Mouse (Mus musculus): Measurements from ENCODE around the gene Trim72.
"Not testable (repeated sequence)": the region's sequence is repeated elsewhere in the genome, so short reads cannot be mapped to it uniquely, and the experiment has no call there.

Trim72 gene

DNA sequence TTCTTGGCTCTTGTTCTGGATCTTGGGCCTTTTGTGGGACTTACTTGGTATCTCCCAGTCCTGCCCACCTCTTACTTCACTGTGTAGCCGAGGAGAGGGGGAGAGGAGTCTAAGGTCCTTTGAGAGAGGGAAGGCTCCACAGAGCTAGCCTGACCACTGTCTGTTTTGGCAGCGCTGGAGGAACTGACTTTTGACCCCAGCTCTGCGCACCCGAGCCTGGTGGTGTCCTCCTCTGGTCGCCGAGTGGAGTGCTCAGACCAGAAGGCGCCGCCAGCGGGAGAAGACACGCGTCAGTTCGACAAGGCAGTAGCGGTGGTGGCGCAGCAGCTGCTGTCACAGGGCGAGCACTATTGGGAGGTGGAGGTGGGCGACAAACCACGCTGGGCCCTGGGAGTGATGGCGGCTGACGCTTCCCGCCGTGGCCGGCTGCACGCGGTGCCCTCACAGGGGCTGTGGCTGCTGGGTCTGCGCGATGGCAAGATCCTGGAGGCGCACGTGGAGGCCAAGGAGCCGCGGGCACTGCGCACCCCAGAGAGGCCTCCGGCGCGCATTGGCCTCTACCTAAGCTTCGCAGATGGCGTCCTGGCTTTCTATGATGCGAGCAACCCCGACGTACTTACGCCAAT, 6.1 kb downstream of the Trim72 start:
- no peak for DNase-seq (ENCODE audit: low read depth, low spot score)

- no peak for DNase-seq (ENCODE audit: low read depth, low spot score)
These were observed 8.5 kb downstream of the Trim72 start for GRCm38 (mm10) chr7:128012136-128012780.

DNA sequence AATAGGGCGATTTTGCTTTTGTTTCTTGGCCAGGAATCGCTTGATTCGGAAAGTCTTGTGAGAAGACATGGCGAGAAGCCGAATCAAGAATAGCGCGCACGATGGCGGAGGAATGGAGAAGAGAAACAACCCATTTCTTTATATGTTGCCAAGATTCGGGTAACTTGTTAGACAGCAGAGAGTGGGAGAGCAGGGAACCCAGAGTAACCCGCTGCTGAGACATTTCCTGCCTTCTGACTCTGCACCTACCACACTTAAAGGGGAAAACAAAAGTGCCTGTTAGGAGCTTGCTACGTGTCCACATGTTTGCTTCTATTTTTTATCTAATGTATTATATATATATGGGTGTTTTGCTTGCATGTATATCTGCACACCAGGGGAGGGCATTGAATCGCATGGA, 9.4 kb downstream of the Trim72 start:
- DNase-seq (ENCODE audit: low read depth, low spot score) = no peak

- not testable (repeated sequence) for DNase-seq (ENCODE audit: low read depth, low spot score)
These were observed 12.4 kb downstream of the Trim72 start for GRCm38 (mm10) chr7:128016134-128016533.

- DNase-seq (ENCODE audit: low read depth, low spot score) = no peak
These were observed 12.9 kb downstream of the Trim72 start for GRCm38 (mm10) chr7:128016650-128017049.

GRCm38 (mm10) chr7:128018275-128018674, 14.5 kb downstream of the Trim72 start:
- DNase-seq (ENCODE audit: low read depth, low spot score) = no peak

DNA sequence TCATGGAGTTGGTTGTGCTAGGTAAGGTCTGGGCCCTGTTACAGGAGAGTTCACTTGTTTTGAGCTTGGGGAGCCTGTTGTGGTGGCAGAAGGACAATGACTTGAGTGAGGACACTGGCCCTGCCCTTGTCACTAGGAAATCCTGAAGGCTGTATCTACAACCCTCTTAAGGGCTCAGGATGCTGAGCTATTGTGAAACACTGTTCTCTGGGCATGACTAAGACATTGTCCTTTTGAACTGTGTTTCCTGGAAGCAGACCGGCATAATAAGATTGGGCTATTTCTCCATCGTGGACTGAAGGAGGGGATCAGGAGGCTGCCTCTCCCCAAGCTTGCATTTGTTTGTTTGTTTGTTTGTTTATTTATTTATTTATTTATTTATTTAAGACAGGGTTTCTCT, 15.4 kb downstream of the Trim72 start:
- no peak for DNase-seq (ENCODE audit: low read depth, low spot score)

- DNase-seq (ENCODE audit: low read depth, low spot score) = no peak
These were observed 19.2 kb downstream of the Trim72 start for GRCm38 (mm10) chr7:128022974-128023373.

- no peak for DNase-seq (ENCODE audit: low read depth, low spot score)
These were observed 19.8 kb downstream of the Trim72 start for GRCm38 (mm10) chr7:128023565-128023964.

GRCm38 (mm10) chr7:128024364-128024763, 20.6 kb downstream of the Trim72 start:
- no peak for DNase-seq (ENCODE audit: low read depth, low spot score)

DNA sequence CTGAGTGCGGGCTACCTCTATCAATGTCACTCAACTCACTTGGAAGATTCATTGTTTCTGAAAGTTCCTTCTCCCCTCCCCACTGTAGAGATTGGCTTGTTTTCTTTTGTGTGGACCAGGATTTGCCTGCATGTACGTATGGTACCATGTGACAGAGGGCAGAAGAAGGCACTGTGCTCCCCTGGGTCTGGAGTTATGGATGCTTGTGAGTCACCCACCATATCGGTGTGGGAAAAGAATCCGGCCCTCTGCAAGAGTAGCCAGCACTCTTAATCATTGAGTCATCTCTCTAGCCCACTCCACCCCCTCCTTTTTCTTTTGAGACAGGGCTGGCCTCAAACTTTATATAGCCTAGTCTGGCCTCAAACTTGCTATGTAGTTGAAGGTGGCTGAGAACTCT, 21.2 kb downstream of the Trim72 start:
- no peak for DNase-seq (ENCODE audit: low read depth, low spot score)

DNA sequence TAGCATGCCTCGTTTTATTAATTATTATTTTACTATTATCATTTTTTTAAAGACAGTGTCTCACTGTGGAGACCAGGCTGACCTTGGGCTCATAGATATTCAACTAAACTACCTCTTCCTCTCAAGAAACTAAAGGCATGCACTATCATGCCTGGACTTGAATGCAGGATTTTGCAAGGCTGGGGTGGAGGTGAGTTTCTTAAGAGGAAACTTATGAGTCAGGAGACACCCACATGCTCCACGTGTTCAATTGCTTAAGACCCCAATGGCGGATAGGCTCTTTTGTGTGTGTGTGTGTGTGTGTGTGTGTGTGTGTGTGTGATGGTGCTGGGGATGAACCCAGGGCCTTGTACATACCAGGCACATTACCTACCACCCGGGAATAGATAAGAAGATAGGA, 21.6 kb downstream of the Trim72 start:
- DNase-seq (ENCODE audit: low read depth, low spot score) = no peak

- DNase-seq (ENCODE audit: low read depth, low spot score) = peak; percentile 18
These were observed 27.7 kb downstream of the Trim72 start for GRCm38 (mm10) chr7:128031403-128031976.

DNA sequence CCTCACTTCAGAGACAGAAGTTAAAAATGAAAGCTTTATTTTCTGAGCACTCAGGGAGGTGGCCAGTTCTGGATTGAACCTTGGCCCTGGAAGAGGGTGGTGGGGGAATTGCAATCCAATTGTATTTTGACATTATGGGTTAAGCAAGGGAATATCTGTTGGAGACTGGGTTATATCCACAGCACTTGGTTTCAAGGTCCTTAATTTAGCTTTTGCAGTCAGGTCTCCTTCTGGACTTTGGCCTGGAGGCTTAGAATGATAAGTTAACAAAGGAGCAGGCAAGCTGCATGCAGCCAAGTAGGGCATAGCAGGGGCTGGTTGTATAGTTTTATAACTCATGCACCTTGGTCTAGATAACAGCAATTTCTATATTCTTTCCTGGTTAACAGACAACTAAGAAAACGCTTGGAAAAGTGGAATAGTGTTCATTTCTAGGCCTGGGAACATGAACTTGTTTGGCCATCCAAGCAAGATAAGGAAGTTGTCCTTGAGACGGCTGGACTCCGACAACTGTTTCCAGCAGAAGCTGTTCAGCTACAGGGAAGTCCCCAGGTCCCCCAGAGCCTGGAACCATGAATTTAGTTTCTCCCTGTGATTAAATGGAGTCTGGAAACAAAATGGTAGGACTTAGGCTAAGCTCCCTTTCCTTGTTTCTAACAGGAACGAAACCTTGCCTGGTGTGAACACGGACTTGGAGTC, 28.7 kb downstream of the Trim72 start:
- no peak for DNase-seq (ENCODE audit: low read depth, low spot score)

GRCm38 (mm10) chr7:128032989-128033293, 29.2 kb downstream of the Trim72 start:
- DNase-seq (ENCODE audit: low read depth, low spot score) = no peak

DNA sequence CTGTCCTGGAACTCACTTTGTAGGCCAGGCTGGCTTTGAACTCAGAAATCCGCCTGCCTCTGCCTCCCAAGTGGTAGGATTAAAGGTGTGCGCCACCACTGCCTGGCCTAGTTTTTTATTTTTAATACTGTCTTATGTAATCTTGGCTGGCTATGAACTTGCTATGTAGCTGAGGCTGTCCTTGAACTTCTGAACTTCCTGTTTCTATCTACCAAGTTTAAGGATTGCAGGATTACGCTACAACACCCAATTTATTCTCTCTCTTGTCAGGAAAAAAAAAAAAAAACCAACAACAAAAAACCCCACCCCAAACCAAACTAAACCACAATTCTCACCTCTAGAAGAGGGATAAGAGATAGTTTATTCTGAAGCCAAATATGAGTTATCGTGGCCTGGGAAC, 29.9 kb downstream of the Trim72 start:
- no peak for DNase-seq (ENCODE audit: low read depth, low spot score)

DNA sequence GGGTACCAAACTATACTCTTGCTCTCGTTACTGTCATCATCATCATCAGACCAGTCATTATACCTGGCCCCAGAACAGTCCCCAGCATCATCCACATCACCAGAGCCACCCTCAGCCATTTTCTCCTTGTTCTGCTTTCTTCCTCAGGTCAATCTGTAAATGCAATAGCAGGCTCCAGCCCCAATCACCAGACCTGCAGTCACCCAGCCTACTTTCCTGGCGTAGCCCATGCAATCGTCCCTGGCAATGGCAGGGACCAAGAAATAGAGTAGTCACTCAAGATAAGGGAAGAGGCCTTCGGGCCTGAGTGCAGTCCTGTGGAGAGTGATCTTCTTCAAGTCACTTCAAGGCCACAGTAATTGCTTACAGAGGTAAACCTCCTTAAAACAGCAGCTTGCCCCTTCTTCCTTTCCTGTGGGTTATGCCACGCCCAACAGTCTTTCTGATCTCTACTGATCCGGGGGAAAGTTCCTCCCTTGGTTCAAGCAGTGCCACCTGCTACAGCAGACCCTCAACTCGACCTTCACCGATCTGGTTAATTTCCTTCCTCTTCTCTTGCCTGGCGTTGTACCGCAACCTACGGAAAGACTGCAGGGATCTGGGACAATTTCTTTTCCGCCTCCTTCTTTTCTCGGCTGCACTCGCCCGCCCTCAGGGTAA, 38.5 kb downstream of the Trim72 start:
- DNase-seq (ENCODE audit: low read depth, low spot score) = not testable (repeated sequence)

DNA sequence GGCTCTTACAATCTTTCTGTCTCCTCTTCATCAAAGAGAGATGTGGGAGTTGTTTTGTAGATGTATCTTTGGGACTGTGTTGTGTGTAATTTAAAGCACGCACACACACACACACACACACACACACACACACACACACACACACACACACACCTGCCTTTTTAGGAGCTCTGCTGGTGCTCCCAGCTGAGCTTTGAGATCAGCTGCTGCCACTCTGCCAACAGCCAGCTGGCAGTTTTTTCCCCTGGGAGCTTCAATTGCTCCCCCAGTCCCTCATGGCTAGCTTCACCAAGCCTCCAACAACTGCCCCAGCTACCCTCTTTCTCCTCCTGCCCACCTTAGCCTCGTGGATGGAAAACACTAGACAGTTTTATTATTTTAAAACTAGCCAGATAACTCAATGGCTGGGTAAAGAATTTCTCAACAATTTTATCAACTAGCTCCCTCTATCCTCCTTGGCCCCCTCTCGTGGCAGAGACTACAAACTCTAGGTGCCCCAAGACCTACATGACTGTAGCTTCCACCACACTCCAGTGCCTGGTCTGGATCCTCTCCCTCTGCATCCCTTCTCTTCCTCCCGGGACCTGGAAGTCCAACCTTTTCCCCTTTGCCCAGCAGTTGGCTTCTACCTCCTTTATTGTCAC, 40.5 kb downstream of the Trim72 start:
- no peak for DNase-seq (ENCODE audit: low read depth, low spot score)

GRCm38 (mm10) chr7:128045640-128046039, 41.9 kb downstream of the Trim72 start:
- no peak for DNase-seq (ENCODE audit: low read depth, low spot score)

DNA sequence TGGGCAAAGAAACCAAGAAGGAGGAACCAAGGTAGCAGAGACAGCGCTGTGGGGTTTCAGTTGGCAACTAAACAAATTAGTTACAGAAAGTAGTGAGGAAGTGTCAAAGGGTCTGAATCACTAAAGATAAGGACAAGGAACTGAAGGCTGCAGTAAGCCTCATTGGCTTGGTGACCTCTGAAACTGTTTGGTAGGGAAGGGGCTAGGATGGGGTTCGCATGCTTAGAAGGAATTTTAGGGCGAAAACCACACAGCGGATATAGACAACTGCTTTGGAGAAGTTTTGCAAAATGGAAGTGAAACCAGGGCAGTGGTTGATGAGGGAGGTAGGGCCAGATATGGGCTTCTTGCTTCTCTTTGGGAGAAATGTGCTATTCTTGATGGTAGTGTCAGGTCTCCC, 45.1 kb downstream of the Trim72 start:
- no peak for DNase-seq (ENCODE audit: low read depth, low spot score)

- no peak for DNase-seq (ENCODE audit: low read depth, low spot score)
These were observed 45.5 kb downstream of the Trim72 start for GRCm38 (mm10) chr7:128049254-128049653.

DNA sequence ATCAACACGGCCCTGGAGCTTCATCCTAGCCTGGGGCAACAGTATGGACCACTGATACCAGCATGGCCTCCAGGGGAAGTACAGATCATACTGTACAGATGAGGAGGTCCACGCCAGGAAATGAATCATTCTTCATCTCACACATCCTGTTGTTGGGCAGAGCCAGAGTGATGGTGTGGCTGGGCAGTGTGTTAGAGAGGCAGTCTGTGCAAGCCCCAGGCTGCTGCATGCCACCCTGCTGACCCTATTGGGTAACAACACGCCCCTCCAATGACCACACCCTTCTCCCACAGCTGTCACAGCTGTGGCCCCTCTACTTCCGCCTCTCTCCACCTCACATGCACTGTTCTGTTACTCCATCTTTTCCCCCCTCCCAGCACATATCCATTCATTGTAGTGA, 47.0 kb downstream of the Trim72 start:
- DNase-seq (ENCODE audit: low read depth, low spot score) = no peak

Data from brain, embryonic 18.5 days (tissue).